Mouse (Mus musculus) thymus, adult 2 months (tissue): ENCODE measurements around the gene 1500009C09Rik. TPM values are rescaled to one million over a fixed set of nuclear protein-coding genes. Genes with fewer than 3 reads are reported as not detected.

Experiments
- DNase-seq: peaks from one replicate; pipeline ENCODE4 v3.0.0; 2021
- H3K27ac ChIP-seq: fragments of 200-500 bp; 2 replicates; pipeline ENCODE4 v1.5.1; 2012; ENCODE audit warnings: low read length, control low read depth; ENCODE audit not compliant: control insufficient read depth, insufficient read depth
- H3K27me3 ChIP-seq: fragments of 200-500 bp; 2 replicates; pipeline ENCODE4 v1.6.1; 2012; ENCODE audit warnings: mild to moderate bottlenecking, low read length, moderate library complexity, mixed read lengths; ENCODE audit not compliant: control insufficient read depth, insufficient read depth
- H3K36me3 ChIP-seq: fragments of 200-500 bp; 2 replicates; pipeline ENCODE4 v1.6.1; 2012; ENCODE audit warnings: mild to moderate bottlenecking, low read length, moderate library complexity; ENCODE audit not compliant: control insufficient read depth, insufficient read depth
- H3K4me1 ChIP-seq: fragments of 200-500 bp; replicated peaks from 2 replicates; pipeline ENCODE4 v1.6.1; 2012; ENCODE audit warnings: low read length; ENCODE audit not compliant: control insufficient read depth, insufficient read depth
- H3K4me3 ChIP-seq: fragments of 200-500 bp; 2 replicates; pipeline ENCODE4 v1.5.1; 2012; ENCODE audit warnings: mild to moderate bottlenecking, low read length, control low read depth, moderate library complexity; ENCODE audit not compliant: control insufficient read depth, insufficient read depth
- CTCF ChIP-seq: fragments of 200-500 bp; IDR thresholded peaks from 2 replicates; pipeline ENCODE4 v1.5.1; 2012; ENCODE audit warnings: mild to moderate bottlenecking, control low read depth, low read length, moderate library complexity, borderline replicate concordance; ENCODE audit not compliant: control insufficient read depth, poor library complexity, insufficient read depth; ENCODE audit errors: extremely low read depth
- POLR2A ChIP-seq: fragments of 200-500 bp; IDR thresholded peaks from 2 replicates; pipeline ENCODE4 v1.6.1; 2012; ENCODE audit warnings: mild to moderate bottlenecking, low read length, control low read depth, moderate library complexity; ENCODE audit not compliant: control insufficient read depth, poor library complexity, insufficient read depth; ENCODE audit errors: extremely low read depth
- WGBS: fragments of 180-500 bp; shearing (Covaris S2); methylation state at CpG from one replicate; pipeline ENCODE4 v1.1.7; 2018; 5-methylcytosine and 5-hydroxymethylcytosine counted together
- polyA plus RNA-seq: library from polyadenylated mRNA; depleted of rRNA; stranded (reverse); fragments of >200 nt; gene quantifications from 2 replicates; pipeline ENCODE4 v1.2.3, GENCODE M21; 2012

Gene 1500009C09Rik
- polyA plus RNA-seq, 1 experiment = 0.24 TPM

DNA sequence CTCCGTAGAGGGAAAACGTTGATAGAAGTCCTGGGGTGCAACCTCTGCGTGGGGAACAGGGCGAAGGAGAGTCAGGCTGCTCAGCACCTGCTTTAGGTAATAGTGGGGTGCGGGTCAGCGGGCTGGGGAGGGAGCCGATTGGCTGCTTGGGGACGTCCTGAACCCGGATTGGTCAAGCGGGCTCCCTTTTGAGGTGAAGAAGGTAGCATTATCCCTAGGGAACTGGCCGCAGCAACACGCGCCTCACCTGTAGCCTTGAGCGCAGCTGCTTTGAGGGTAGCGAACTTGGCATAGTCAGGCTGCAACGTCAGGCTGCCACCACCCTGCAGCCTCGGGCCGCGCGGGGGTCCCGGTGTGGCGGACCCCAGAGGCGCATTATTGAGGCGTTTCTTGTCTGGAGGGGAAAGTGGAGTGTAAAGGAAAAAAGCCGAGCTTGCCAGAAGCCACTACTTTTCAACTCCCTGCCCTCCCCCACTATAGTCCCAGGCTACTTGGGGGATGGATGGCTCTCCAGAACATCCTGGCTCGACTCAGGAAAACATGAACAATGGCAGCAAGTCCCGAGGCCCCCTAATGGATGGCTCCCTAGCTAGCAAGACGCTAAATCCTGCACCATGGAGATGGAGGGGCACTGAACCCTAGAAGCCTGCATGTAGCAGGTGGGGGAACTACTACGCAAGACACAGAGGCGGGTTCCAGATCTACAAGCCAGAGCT is 44.5 kb upstream of the 1500009C09Rik start:
- Histone ChIP-seq H3K36me3 (peaks cover 16% of the 10 kb centered on the region; the same call in 1 of the 2 replicates), H3K4me3 (no peak overlapping the region), H3K27ac (no peak overlapping the region), H3K4me1 (peaks cover 7% of the 10 kb centered on the region; the same call in 1 of the 2 replicates), H3K27me3 (peaks cover 10% of the 10 kb centered on the region; the same call in 1 of the 2 replicates)
- no peak for DNase-seq
- TF ChIP-seq CTCF = no peak
- TF ChIP-seq POLR2A = no peak
- WGBS = 93% methylated on average over 30 of the region's 30 CpGs

DNA sequence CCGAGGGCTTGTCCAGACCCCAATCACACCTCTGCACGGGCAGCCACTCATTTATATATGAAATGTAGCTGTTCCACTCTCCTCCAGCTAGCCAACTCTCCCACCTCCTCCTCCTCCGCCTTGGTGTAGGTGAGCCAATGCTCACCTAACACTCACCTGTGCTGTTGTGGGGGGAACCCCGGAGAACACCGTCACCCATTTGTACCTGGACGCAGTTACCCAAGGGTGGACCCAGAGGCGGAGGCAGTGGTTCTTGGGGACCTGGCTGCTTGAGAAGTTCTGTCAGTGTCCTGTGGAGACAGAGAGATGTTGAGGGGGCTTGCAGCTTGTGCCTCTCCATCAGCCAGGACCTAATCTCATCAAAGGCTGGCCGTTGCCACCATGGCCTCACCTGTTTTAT is 43.9 kb upstream of the 1500009C09Rik start:
- H3K27ac ChIP-seq = no peak overlapping the region
- peaks cover 7% of the 10 kb centered on the region; the same call in 1 of the 2 replicates for H3K4me1 ChIP-seq
- TF ChIP-seq POLR2A (no peak), CTCF (no peak)
- H3K36me3 ChIP-seq = peaks cover 13% of the 10 kb centered on the region; the same call in 1 of the 2 replicates
- whole genome bisulfite sequencing = 91% methylated on average over 8 of the region's 8 CpGs
- H3K27me3 ChIP-seq = peaks cover 10% of the 10 kb centered on the region; the same call in 1 of the 2 replicates
- H3K4me3 ChIP-seq = no peak overlapping the region
- no peak for DNase-seq

DNA sequence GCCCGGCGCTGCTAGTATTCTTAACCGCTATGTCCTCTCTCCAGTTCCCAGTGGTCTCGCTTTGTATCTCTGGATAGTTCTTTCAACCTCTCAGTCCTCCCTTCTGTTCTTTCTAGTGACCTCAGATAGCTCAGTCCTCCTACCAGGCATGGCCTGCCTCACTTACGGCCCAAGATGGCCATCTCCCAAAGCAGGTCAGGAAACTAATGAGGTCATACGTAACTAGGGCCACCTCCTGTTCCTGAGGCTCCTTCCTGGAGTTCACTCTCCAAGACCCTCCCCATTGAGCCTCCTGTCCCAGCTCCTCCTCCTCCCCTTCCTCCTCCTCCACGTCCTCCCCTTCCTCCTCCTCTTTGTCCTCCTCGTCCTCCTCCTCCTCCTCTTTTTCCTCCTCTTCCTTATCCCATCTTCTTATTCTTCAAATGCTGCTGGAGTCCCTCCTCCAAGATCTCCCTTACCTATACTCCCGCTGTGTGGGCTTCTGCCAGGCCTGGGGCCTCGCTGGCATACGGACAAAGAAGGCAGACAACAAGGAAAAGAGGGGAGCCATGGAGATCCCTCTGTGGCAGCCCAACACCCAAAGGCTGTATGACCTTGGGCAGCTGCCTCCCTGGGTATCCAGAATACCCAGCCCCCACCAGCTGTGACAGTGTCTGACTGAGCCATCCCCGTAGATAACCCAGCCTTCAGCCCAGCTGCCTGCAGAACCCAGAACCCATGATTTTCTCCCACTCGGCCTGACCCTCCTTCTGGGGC is 42.7 kb upstream of the 1500009C09Rik start:
- DNase-seq = no peak
- Histone ChIP-seq H3K27ac (no peak overlapping the region), H3K4me3 (no peak overlapping the region), H3K4me1 (peaks cover 7% of the 10 kb centered on the region; the same call in 1 of the 2 replicates), H3K36me3 (peaks cover 8% of the 10 kb centered on the region; the same call in 1 of the 2 replicates), H3K27me3 (peaks cover 10% of the 10 kb centered on the region; the same call in 1 of the 2 replicates)
- WGBS = 92% methylated on average over 13 of the region's 13 CpGs
- no peak for TF ChIP-seq POLR2A
- TF ChIP-seq CTCF = no peak

DNA sequence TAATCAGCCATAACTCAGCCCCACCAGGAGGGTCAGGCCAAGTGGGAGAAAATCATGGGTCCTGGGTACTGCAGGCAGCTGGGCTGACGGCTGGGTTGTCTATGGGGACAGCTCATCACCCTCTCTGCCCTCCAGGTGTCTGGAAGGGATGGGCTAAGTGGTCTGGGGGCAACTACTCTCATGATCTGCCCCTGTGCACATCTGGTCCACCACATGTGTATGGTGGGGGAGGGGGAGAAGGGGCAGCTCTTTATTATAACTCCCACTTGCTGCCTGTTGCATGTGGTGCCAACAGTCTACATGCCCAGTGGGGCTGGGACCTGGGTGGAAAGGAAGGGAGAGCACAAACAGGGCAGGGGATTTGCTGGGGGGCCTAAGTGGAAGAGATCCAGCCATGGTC is 41.4 kb upstream of the 1500009C09Rik start:
- Histone ChIP-seq H3K27ac (no peak overlapping the region), H3K4me3 (no peak overlapping the region), H3K36me3 (peaks cover 3% of the 10 kb centered on the region; the same call in 1 of the 2 replicates), H3K27me3 (peaks cover 10% of the 10 kb centered on the region; the same call in 1 of the 2 replicates), H3K4me1 (peaks cover 7% of the 10 kb centered on the region; the same call in 1 of the 2 replicates)
- DNase-seq = no peak
- 87% methylated on average over 1 of the region's 1 CpGs for WGBS
- TF ChIP-seq CTCF (no peak), POLR2A (no peak)

DNA sequence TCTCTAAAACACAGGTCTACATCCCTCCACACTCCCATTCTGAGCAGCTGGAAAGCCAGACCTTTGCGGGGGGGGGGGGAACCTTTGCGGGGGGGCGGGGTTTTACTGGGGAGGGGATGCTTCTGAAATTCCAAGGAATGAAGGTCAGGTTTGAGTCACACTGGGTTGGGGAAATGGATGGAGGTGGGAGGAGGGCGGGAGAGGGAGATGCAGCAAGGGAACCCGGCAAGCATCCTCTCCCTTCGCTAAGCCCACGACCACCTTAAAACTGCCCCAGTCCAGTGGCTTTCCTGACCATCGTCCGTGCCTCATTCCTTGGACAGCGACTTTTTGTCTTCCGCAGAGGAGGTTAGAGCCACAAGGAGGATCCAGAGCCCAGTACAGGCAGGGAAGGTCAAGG is 40.9 kb upstream of the 1500009C09Rik start:
- TF ChIP-seq CTCF = no peak
- peaks cover 7% of the 10 kb centered on the region; the same call in 1 of the 2 replicates for H3K4me1 ChIP-seq
- no peaks in the 10 kb centered on the region for H3K36me3 ChIP-seq
- H3K27me3 ChIP-seq = peaks cover 10% of the 10 kb centered on the region; the same call in 1 of the 2 replicates
- no peak overlapping the region for H3K27ac ChIP-seq
- DNase-seq = no peak
- WGBS = 8% methylated on average over 11 of the region's 11 CpGs
- no peak overlapping the region for H3K4me3 ChIP-seq

DNA sequence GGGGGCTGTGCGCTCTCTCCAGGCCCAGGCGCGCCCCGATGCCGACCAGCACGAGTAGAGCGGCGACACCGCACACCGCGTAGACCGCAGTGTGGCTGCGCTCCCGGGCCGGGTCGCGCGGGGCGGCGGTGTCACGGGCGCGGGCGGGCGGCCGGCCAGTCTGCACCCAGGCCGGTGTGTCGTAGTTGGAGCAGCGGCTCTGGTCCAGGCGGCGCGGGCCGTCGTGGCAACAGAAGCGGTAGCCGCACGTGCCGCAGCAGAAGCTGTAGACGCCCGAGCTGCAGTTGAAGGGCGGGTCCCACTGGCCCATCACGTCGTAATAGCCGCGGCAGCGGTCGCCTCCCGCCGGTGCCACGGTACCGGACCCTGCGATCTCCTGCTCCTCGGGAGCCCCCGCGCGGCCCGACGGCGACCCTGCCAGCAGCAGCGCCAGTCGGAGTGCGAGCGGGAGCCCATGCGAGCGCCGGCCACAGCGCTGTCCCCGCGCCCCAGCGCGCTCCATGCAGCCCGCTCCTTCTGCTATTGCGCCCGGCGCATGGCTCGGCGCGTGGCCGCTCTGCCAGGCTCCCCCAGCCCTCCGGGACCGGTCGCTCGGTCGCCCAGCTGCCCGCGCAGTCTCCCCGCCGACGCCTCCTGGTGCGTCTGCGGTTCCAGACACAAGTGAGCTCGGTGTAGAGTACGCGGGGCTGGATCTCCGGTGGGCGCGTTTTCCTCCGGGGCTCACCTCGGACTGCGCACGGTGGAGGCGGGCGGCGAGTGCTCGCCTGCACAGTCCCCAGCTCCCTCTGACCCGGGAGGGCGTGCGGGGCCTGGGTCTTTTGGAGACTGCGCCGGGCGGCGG is 40.1 kb upstream of the 1500009C09Rik start:
- no peak for DNase-seq
- peaks cover 7% of the 10 kb centered on the region; the same call in 1 of the 2 replicates for H3K4me1 ChIP-seq
- TF ChIP-seq CTCF (no peak), POLR2A (no peak)
- H3K4me3 ChIP-seq = no peak overlapping the region
- peaks cover 10% of the 10 kb centered on the region; the same call in 1 of the 2 replicates for H3K27me3 ChIP-seq
- whole genome bisulfite sequencing = 1% methylated on average over 112 of the region's 112 CpGs
- no peak overlapping the region for H3K27ac ChIP-seq
- no peaks in the 10 kb centered on the region for H3K36me3 ChIP-seq
